Mouse (Mus musculus) bone marrow macrophage, adult 2 months (primary cell): ENCODE measurements around the gene Dclk1.

Experiments used
- CTCF ChIP-seq: IDR thresholded peaks from 2 replicates; pipeline ENCODE4 v1.5.1; 2012; ENCODE audit warnings: low read depth, mild to moderate bottlenecking, low read length, moderate library complexity
- POLR2A ChIP-seq: IDR thresholded peaks from 2 replicates; pipeline ENCODE4 v1.6.1; 2012; ENCODE audit warnings: mild to moderate bottlenecking, low read depth, low read length, borderline replicate concordance

DNA sequence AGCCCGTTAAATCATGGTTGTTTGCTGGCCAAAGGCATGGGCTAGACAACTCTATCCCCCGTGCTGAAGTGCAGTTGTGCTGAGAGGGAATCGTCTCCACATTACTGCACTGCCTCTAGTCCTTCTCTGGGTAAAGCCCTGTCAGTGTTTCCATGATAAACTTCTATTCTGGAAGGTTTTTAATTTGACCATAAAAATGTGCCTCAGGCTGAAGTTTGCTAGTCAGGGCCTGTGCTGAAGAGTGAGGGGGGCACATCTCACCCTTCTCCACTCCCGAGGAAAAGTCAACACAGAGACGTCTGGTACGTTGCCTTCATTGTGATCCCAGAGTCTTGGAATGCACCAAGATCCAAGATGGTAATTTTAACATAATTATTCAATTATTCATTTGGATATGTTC, 294.7 kb downstream of the Dclk1 start:
- TF ChIP-seq CTCF (no peak), POLR2A (no peak)
